Mouse (Mus musculus): ENCODE data around the gene Srd5a2. TPM values are rescaled to one million over a fixed set of nuclear protein-coding genes. Genes with fewer than 3 reads are reported as not detected.
A peak's percentile ranks its signal among the peaks of the same experiment; 100 is the strongest.
"Not testable (repeated sequence)": the region's sequence is repeated elsewhere in the genome, so short reads cannot be mapped to it uniquely, and the experiment has no call there.

Gene Srd5a2
- 0.15 TPM in 1 of 2 replicates, not detected in the other for polyA plus RNA-seq (2015; fragmentation: Nextera tagmentation; extraction: Ambion mirVana)

- DNase-seq (ENCODE audit: low spot score) = no peak
Measured at GRCm38 (mm10) chr17:74047210-74048082, at the start of gene Srd5a2. Gene Srd5a2 (minus strand): TSS chr17:74047916.

DNA sequence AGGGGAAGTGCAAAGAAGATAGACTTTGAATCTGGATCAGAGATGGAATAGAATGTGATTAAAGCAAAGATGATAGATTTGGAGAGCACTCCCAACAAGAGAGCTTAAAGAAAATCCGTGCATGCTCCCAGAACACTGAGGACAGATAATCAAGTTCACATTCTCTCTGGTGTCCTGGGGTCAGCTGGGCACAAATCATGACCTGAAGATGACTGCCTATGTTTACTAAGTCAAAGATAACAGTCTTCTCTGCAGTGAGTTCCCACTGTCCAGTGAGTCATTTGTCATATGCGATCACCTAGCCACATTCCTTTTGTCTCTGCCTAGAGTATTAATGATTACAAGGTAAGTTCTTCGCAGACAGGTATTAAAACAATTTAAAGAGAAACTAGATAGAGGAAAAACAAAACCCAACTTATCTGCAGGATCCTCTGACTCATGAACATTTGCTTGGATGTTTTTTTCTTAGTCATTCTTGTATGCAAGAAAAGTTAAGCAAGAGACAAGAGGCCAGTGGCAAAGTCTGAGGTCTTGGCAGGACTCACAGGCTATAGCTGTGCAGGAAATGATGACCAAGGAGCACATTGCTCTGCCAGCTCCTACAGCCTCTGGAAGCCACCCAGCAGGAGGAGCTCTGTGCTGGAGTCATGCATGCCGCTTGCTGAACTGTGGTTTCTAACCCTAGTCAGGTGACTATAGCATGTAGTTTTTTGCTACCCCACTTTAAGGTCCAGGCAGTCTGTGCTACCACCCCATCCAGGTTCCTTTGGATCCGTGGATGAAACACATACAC lies 41.4 kb upstream of the Srd5a2 start:
- no peak for DNase-seq (ENCODE audit: low spot score)

- DNase-seq (ENCODE audit: low spot score) = no peak
Measured at GRCm38 (mm10) chr17:74088016-74088415, 40.3 kb upstream of the Srd5a2 start.

DNA sequence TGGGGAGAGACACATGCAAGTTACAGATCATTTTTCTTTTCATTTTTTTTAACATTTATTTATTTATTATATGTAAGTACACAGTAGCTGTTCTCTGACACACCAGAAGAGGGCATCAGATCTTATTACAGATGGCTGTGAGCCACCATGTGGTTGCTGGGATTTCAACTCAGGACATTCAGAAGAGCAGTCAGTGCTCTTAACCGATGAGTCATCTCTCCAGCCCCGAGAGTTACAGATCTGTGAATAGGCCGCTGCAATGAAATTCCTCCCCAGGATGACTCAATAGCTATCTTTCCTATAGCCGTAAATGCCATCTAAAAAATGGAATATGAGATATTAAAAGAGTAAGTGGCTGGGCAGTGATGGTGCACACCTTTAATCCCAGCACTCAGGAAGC lies 35.7 kb upstream of the Srd5a2 start:
- no peak for DNase-seq (ENCODE audit: low spot score)

DNA sequence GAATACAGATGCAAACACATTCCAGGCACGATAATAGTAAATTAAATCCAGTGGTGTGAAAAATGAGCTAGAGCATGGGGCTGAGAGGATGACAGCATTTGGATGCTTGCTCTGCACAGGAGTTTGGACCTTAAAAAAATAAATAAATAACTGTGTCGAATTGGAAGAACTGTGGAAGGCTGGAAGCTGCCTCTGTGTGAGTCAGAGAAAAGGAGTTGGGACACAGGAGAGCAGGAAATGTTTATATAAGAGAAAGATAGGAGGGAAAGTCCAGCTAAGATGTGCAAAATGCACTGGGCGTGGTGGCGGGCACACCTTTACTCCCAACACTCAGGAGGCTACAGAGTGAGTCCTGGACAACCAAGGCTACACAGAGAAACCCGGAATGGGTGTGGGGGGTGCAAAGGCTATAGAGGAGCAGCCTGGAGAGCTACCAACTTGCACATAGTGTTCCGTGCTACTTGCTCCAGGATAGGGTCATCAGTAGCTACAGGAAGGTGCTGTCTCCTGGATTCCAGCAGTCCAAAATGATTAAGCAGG lies 32.4 kb upstream of the Srd5a2 start:
- DNase-seq (ENCODE audit: low spot score) = no peak

- DNase-seq (ENCODE audit: low spot score) = no peak
Measured at GRCm38 (mm10) chr17:74078776-74079495, 31.2 kb upstream of the Srd5a2 start.

DNA sequence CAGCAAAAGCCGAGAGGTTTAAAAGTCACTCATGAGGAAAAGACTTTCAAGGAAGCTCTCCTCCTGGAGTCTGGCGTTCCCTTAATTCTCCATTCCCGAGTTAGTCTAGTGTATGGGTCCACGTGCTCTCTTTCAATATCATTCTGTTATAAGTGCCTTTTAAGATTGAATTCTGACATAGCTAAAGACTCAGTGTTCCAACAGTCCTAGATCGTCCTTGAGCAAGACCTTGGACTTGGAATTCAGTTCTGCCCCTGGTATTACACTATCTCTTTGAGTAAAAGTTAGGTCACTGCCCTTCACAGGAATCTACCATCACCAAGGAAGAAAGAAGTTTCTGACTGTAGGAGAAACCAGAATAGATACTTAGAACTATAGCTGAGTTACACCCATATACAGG lies 25.4 kb upstream of the Srd5a2 start:
- DNase-seq (ENCODE audit: low spot score) = not testable (repeated sequence)

GRCm38 (mm10) chr17:74062763-74063162 lies 15.0 kb upstream of the Srd5a2 start:
- DNase-seq (ENCODE audit: low spot score) = not testable (repeated sequence)

DNA sequence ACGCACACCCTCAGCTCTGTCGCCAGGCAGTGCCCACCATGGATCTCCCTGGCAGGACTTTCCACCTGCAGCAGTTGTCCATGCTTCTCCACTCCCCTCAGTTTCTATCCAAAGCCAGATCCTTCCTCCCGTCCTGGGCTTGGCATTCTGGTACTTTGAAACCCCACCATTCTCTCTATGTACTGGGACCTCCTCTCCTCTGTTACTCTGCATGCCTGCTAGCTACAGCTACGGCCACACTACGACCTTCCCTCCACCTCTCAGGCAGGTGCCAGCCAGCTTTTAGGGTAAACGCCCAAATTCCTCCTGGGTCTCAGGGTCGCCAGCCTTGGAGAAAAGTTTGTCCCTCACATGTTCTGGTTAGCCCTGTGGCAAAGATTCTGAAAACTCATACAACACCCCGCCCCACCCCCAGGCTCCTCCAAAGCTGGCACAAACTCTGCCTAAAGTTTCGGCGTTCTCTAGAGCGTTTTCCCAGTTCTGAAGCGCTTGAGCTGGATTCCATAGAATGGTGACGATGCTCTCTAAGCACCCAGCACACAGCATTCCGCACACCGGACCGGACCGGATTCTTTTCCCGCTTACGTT lies 607 bp upstream of the Srd5a2 start:
- DNase-seq (ENCODE audit: low spot score) = no peak

DNA sequence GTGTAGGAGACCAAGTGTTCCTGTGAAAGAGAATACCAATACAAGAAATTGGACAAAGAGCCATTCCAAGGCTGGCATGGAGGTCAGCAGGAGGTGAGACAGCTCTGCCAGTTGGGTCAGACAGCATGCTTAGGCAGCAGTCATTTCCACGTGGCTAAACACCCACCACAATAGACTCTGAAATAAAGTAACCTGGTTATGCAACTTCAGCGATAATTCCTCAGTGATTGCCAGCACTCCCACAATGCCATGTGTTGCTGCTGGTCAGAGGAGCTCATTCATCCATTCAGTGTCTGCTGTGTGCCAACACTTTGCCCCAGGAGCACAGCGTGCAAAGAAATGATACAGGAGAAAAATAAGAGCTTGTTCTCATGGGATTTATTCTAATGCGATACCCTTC lies 4.0 kb downstream of the Srd5a2 start:
- no peak for DNase-seq (ENCODE audit: low spot score)

- peak; percentile 71 for DNase-seq (ENCODE audit: low spot score)
Measured at GRCm38 (mm10) chr17:74020526-74021203, 27.1 kb downstream of the Srd5a2 start.

DNA sequence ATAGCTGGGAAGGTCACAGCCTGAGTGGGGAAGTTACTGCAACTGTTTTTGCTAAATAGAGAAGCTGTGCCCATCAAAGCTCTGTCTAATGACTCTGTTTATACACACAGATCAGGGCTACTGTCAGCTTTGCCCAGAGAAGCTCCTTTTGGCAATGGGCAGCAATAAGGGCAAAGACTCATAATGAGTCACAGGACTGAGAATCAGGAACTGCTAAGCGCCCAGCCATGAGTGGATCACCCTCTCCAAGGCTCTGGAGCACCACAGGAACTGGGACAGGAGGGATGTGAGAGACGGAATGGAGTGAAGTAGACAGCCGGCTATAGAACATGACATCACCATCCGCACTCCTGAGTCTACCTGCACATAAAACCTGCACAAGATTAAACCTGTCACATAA lies 29.4 kb downstream of the Srd5a2 start:
- no peak for DNase-seq (ENCODE audit: low spot score)

DNA sequence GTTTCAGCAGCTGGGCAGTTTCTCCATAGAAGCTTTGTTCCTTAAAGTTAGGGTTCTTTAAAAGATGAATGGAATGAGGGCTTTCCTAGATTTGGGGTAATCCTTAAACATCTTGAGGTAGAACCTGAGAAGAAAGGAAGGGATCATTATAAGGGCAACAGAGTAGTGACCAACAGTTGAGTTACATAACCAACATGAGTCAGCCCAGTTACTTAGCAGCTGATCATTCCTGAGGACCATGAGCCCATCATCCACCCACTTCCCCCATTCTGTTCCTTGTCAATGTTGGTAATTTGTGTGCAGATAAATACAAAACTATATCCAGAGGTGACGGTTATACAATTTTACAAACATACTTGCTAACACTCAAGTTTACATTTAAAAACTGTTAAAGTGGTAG lies 30.1 kb downstream of the Srd5a2 start:
- no peak for DNase-seq (ENCODE audit: low spot score)

- DNase-seq (ENCODE audit: low spot score) = no peak
Measured at GRCm38 (mm10) chr17:74015128-74015527, 32.6 kb downstream of the Srd5a2 start.

DNA sequence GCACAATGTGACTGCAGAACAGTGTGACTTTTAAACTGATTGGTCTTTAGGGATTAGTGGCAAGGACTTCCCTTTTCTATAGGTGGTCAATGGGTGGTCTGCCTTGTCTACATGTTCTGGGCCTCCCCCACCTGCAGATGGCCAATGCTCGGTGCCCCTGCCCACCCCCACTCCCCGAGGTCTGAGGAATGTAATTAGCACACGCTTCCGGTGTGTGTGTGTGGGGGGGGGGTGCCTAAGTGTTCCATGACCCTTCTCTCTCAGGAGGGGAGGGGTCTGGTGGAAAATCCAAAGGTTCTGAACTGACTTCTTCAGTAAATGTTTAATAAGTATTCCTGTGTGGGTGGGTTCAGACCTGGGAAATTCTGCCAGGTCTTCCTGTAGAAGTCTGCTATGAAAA lies 39.0 kb downstream of the Srd5a2 start:
- no peak for DNase-seq (ENCODE audit: low spot score)

- no peak for DNase-seq (ENCODE audit: low spot score)
Measured at GRCm38 (mm10) chr17:74007001-74007400, 40.7 kb downstream of the Srd5a2 start.

DNA sequence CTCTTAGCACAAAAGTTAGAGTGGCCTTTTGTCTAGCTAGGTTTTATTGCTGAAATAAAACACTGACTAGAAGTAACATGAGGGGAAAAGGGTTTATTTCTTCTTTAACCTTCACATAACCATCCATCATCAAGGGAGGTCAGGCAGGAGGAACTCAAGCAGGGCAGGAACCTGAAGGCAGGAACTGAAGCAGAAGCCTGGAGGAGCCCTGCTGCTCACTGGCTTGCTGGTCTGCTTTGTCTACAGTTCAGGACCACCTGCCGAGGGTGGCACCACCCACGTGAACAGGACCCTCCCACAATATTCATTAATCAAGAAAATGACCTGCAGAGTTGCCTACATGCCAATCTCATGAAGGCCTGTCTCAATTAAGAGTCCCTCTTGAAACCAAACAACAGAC lies 45.3 kb downstream of the Srd5a2 start:
- no peak for DNase-seq (ENCODE audit: low spot score)

DNA sequence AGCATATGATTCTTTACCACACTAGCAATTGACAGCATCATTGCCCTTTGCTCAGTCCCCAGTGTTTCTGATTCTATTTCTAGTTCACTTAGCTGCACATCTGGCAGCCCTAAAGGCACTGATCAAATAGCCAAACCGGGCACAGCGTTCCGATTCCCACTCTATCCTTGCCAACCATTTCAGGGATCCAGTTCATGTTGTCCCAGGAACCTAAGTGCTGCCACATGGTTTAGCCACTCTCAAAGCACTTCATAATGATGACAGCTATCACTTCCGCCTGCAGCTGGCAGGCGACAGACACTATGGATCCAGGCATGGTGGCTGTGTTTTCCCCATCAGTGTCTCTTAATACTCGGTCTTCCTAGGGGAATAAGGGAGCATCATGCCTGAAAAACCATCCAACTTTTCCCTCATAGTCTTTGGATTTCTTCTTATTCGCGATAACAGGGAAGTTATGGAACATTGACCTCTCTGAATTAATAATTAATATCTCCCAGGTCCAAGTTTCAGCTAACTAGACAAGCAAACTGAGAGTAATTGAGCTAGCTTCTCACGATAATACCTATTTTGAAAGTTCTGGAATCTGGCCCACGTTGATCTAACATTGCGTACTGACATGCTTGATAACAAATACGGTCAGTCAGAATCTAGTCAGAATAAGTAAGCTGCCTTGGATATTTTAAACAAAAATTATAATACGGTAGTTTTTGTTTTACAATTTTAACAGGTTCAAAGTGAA lies 51.6 kb downstream of the Srd5a2 start:
- no peak for DNase-seq (ENCODE audit: low spot score)

DNA sequence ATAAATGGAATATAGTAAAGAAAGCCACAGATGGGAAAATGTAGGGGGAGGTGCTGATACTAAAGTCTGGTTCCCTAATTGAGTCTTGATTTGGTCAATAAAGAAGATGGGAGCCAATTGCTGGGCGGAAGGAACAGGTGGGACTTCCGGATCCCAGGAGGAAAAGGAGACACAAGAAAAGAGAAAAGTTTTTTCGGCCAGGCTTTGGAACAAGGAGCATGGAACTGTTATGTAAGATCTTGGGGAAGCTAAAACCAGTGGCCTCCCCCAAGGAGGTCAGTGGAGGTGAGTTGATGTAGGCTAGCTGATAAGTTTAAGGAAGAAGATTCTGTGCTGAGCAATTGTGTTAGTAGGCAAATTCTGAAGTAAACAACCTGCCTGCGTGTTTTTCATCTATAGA lies 56.5 kb downstream of the Srd5a2 start:
- DNase-seq (ENCODE audit: low spot score) = no peak

DNA sequence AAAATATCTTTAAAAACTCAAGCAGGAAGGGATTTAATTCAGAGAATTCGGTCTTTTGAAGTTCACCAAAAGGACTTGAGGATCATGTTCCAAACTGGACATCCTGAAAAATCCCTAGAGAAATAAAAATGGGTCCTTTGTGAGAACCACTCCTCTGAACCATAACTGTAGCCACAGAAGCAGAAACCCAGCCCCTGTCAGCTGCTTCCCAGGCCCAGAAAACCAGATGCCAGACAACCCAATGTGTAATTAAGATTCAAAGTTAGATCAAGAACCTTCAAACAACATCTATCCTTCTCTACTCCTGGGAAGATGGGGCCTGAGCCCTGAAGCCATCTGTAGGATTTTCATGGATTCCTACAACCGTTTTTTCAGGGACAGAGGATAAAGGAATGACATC lies 61.1 kb downstream of the Srd5a2 start:
- no peak for DNase-seq (ENCODE audit: low spot score)
